Mouse (Mus musculus) left cerebral cortex, postnatal 10 days (tissue): ENCODE results near the gene D5Ertd579e. TPM values are rescaled to one million over a fixed set of nuclear protein-coding genes. Genes with fewer than 3 reads are reported as not detected.
"Not testable (repeated sequence)": the region's sequence is repeated elsewhere in the genome, so short reads cannot be mapped to it uniquely, and the experiment has no call there.

Experiments used
- DNase-seq, 2 experiments: peaks; one replicate each; pipeline ENCODE4 v3.0.0; 2021 to 2022; ENCODE audit warnings: low spot score in 2 of 2, mixed read lengths in 1 of 2; ENCODE audit errors: extremely low spot score in 1 of 2
- intact Hi-C: fragments of 180-260 bp; cut with DNase I; formaldehyde crosslinking; loops from one replicate; pipeline ENCODE4 v1.15.1; 2025
- total RNA-seq, 2 experiments: library from RNA; stranded (reverse); gene quantifications; 2 replicates each; pipeline ENCODE4 v1.2.3; 2021

D5Ertd579e gene
- total RNA-seq, 2 experiments from 2014 or later: 81.2 to 81.7 TPM

- DNase-seq, intact Hi-C loops: not testable (repeated sequence)
These were observed 34.7 kb downstream of the D5Ertd579e start for GRCm38 (mm10) chr5:36660977-36661760.

GRCm38 (mm10) chr5:36625612-36626011 is 70.2 kb downstream of the D5Ertd579e start:
- intact Hi-C loops: no loop called here
- DNase-seq: no peak

GRCm38 (mm10) chr5:36623670-36624069 is 72.2 kb downstream of the D5Ertd579e start:
- intact Hi-C loops: no loop called here

GRCm38 (mm10) chr5:36621058-36621449 is 74.8 kb downstream of the D5Ertd579e start:
- intact Hi-C loops: no loop called here
- DNase-seq: no peak

More at GRCm38 (mm10) chr5:36623670-36624069, 72.2 kb downstream of the D5Ertd579e start:
- no peak for DNase-seq

- DNase-seq: no peak
- intact Hi-C loops: no loop called here
These were observed 75.3 kb downstream of the D5Ertd579e start for GRCm38 (mm10) chr5:36620409-36621057.

- no peak for DNase-seq
- intact Hi-C loops: no loop called here
These were observed 76.9 kb downstream of the D5Ertd579e start for GRCm38 (mm10) chr5:36618890-36619289.

GRCm38 (mm10) chr5:36618356-36618755 is 77.5 kb downstream of the D5Ertd579e start:
- no peak for DNase-seq
- intact Hi-C loops: no loop called here

- DNase-seq: no peak
These were observed 81.7 kb downstream of the D5Ertd579e start for GRCm38 (mm10) chr5:36614124-36614523.

GRCm38 (mm10) chr5:36608939-36609499 is 86.8 kb downstream of the D5Ertd579e start:
- DNase-seq: no peak
- intact Hi-C loops: no loop called here

More at GRCm38 (mm10) chr5:36614124-36614523, 81.7 kb downstream of the D5Ertd579e start:
- intact Hi-C loops: no loop called here

- intact Hi-C loops: loop anchor here (5.0 kb wide), 1 partner anchor 139 kb away; no protein-coding TSS in a partner anchor
- DNase-seq: no peak
These were observed 92.8 kb downstream of the D5Ertd579e start for GRCm38 (mm10) chr5:36603031-36603430.

- no peak for DNase-seq
- intact Hi-C loops: loop anchor here (5.0 kb wide), 1 partner anchor 140 kb away; no protein-coding TSS in a partner anchor
These were observed 93.8 kb downstream of the D5Ertd579e start for GRCm38 (mm10) chr5:36602028-36602427.

- intact Hi-C loops: loop anchor here (5.0 kb wide), 1 partner anchor 141 kb away; no protein-coding TSS in a partner anchor
- no peak for DNase-seq
These were observed 94.3 kb downstream of the D5Ertd579e start for GRCm38 (mm10) chr5:36601492-36601891.

GRCm38 (mm10) chr5:36598883-36599282 is 96.9 kb downstream of the D5Ertd579e start:
- intact Hi-C loops: no loop called here
- no peak for DNase-seq

- intact Hi-C loops: no loop called here
- no peak for DNase-seq
These were observed 98.2 kb downstream of the D5Ertd579e start for GRCm38 (mm10) chr5:36597653-36598052.

GRCm38 (mm10) chr5:36596225-36596624 is 99.6 kb downstream of the D5Ertd579e start:
- intact Hi-C loops: no loop called here

GRCm38 (mm10) chr5:36595115-36595514 is 100.7 kb downstream of the D5Ertd579e start:
- intact Hi-C loops: no loop called here

More at GRCm38 (mm10) chr5:36596225-36596624, 99.6 kb downstream of the D5Ertd579e start:
- DNase-seq: no peak

GRCm38 (mm10) chr5:36594344-36594743 is 101.5 kb downstream of the D5Ertd579e start:
- DNase-seq: no peak

More at GRCm38 (mm10) chr5:36595115-36595514, 100.7 kb downstream of the D5Ertd579e start:
- DNase-seq: no peak

GRCm38 (mm10) chr5:36593176-36593575 is 102.6 kb downstream of the D5Ertd579e start, which contains the start of gene Tbc1d14:
Tbc1d14 (minus strand) TSS chr5:36593276.
- intact Hi-C loops: no loop called here

More at GRCm38 (mm10) chr5:36594344-36594743, 101.5 kb downstream of the D5Ertd579e start:
- intact Hi-C loops: no loop called here

GRCm38 (mm10) chr5:36590499-36590920 is 105.3 kb downstream of the D5Ertd579e start:
- intact Hi-C loops: no loop called here
- DNase-seq: no peak

More at GRCm38 (mm10) chr5:36593176-36593575, 102.6 kb downstream of the D5Ertd579e start, which contains the start of gene Tbc1d14:
- no peak for DNase-seq
